Mouse (Mus musculus) spleen, postnatal 10 days (tissue): ENCODE results near the gene Cdkn1b.

Experiments
- DNase-seq, 2 experiments: peaks; one replicate each; pipeline ENCODE4 v3.0.0; 2021 to 2022; ENCODE audit warnings: low spot score in 2 of 2

Cdkn1b gene

DNA sequence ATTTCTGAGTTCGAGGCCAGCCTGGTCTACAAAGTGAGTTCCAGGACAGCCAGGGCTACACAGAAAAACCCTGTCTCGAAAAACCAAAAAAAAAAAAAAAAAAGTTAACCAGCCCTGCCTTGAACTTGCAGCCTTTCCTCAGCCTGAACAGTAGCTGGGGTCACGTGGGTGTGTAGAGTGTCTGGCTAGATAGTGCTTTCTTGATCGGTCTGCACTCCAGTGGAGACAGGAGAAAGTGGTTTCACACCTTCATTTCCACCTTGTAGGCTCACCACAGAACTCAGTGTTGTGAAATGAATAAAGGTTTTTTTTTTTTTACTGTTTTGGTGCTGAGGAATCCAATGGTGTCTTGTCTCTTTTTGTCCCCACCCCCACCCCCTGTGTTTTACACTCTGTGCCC lies 16.8 kb upstream of the Cdkn1b start:
- DNase-seq: no peak

DNA sequence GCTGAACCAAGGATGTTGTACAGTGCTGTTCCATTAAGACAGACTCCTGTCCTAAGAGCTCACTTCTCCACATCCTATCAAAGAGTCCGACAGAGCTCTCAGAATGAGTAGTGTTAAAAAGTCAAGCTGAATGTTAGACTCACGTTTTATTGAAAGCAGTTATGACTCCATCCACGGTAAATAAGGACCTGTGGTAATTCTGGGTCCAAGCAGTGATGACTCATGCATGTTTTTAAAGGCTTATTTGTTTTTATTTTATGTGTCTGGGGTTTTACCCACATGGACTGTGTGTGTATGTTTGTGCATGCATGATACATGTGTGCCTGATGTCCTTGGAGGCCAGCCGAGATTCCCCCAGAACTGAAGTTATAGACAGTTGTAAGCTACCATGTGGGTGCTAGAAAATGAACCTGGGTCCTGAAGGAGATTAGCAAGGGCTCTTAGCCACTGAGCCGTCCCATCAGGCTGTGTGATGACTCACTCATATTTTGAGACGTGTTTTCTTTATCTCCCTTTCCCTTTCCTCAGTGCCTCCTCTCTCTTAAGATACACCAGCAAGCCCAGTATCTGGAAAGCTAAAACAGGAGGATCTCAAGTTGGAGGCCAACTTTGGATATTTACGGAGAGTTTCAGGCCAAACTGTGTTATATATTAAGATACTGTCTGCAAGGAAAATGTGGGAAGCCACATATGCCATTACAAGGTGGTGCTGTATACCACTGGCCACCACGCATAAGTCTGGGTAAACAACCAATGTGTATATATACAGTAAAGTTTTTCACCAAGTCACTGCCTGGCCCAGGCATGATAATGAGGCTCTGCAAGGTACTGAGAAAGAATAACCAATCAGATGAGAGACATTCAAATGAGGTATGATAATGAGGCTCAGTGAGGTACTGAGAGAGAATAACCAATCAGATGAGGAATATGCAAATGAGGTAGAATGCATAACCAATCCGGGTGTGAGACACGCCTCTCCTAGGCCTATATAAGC lies 16.0 kb upstream of the Cdkn1b start:
- DNase-seq: no peak

DNA sequence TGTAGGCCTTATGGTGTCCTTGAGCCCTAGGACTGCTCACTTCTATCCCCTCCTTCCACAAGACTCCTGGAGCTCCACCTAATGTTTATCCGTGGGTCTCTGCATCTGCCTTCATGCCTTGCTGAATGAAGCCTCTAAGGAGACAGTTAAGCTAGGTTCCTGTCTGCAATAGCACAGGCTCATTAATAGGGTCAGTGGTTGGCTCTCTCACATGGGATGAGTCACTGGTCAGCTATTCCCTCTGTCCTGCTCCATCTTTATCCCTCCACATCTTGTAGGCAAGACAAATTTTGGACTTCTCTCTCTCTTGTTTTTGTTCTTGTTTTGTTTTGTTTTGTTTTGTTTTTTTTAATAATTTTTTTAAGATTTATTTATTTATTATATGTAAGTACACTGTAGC lies 14.4 kb upstream of the Cdkn1b start:
- DNase-seq: no peak

DNA sequence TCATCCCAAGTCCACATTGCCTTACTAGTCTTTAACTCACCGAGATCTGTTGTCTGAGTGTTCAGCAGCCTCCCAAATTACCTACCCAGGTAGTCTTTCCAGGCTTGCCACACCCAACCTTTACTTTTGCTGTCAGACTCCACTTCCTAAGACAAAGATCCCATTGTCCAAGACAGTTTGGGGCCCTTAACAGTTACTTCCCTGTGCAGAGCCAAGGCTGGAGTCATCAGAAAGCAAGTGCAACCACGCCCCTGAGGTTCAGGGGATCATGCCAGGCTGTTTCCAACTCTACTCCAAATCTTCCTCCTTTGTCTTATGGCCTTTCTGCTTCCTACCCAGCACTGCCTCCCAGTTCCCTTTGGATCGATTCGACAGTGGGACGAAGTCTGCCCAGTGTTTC lies 5.7 kb upstream of the Cdkn1b start:
- no peak for DNase-seq

GRCm38 (mm10) chr6:134916641-134917040 lies 3.6 kb upstream of the Cdkn1b start:
- peak; percentile 46 to 51 for DNase-seq

- DNase-seq: peak; percentile 44 to 58
These were observed 3.1 kb upstream of the Cdkn1b start for GRCm38 (mm10) chr6:134917087-134917486.

- no peak for DNase-seq
These were observed 1.4 kb upstream of the Cdkn1b start for GRCm38 (mm10) chr6:134918769-134919168.

GRCm38 (mm10) chr6:134919511-134920189 lies 551 bp upstream of the Cdkn1b start:
- DNase-seq: no peak

- DNase-seq: peak; percentile 69 to 75
These were observed 953 bp downstream of the Cdkn1b start for GRCm38 (mm10) chr6:134921014-134921694.

DNA sequence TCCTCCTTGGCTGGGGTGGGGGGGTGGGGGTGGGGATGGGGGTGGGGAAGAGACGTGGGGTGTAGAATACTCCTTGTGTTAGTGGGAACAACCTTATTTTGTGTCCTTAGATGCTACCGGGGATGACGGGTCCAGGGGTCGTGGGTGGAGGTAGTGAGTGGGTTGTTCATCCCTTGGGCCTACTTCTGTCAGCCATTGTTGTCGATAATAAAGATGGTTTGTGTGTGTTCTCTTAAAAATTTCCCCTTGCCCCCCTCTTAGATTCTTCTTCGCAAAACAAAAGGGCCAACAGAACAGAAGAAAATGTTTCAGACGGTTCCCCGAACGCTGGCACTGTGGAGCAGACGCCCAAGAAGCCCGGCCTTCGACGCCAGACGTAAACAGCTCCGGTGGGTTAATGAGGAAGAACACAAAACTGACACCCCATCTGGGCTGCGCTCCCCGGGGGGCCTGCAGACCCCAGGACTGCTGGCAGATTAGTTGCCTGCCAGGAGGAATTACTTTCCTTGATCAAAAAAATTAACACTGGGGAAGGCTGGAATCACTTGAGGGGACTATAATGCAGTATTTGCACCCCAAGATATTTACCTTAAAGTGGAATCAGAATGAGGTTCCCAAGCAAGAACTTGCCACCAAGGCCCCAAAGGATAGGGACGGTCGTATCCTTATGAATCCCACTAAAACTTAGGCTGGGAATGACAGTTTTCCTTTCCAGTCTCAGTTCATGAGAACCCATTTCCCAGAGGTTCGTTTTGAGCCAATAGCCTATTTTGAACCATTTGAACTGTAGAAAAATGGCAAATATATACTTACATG lies 1.7 kb downstream of the Cdkn1b start:
- peak; percentile 62 to 63 for DNase-seq

- DNase-seq: no peak
These were observed 2.5 kb downstream of the Cdkn1b start for GRCm38 (mm10) chr6:134922511-134923195.

DNA sequence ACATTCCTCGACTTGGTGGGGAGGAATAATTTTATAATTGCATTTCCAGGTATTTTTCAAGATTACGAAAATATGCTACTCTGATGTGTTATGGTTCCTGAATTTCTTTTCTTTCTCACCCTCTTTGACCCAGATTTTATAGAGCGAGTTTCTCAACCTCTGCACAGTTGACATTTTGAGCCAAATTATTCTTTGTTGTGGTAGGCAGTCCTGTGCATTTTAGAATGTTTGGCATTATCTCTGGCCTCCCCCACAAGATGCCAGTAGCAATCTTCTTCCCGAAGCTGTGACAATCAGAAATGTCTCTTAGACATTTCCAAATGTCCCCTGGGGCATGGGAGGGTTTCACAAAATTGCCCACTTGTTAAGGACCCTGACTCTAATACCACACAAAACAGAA lies 3.5 kb downstream of the Cdkn1b start:
- no peak for DNase-seq

GRCm38 (mm10) chr6:134924262-134924661 lies 4.1 kb downstream of the Cdkn1b start:
- DNase-seq: no peak

DNA sequence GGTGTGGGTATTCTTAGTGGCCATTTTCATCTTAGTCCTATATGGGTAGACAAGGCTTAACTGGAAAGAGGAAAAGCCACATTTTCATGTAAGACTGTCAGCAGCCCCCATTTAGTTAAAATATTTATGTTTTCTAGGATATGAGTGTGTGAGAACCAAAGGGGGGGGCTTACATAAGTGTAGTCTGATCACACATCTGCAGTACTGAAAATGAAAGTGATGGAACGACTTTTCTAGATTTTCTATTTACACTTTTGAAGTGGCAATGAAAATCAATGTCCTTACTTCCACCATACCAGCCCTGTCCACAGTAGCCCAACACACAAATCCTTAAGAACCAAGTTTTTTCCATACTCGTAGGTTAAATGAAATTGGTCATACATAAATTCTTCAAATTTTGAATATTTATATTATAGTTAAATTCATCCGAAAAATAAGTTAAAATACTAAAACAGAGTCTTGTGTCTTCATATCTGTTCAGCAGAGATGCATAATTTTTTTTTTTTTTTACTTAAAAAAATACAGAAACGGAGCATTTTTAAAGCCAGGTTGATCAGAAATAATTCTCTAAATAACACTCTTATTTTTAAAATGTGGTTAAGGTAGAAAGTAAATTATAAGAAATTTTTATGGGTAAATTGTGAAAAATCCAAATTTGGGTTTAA lies 5.6 kb downstream of the Cdkn1b start:
- no peak for DNase-seq

DNA sequence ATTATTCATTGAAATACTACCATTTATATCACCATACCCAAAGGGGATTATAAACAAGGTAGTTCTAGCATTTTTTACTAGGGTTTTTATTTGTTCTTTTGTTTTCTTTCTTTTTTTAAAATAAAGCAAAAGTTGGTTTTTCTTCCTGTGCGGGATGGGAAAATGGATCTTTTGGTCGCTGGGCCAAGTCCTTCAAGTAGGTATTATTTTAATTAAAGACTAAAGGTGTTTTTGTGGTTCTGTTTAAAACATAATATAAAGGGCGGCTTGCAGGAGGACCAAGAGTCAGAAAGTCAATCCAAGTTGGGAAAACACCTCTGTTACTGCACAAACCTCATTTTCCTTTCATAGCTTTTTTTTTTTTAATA lies 6.1 kb downstream of the Cdkn1b start:
- no peak for DNase-seq

DNA sequence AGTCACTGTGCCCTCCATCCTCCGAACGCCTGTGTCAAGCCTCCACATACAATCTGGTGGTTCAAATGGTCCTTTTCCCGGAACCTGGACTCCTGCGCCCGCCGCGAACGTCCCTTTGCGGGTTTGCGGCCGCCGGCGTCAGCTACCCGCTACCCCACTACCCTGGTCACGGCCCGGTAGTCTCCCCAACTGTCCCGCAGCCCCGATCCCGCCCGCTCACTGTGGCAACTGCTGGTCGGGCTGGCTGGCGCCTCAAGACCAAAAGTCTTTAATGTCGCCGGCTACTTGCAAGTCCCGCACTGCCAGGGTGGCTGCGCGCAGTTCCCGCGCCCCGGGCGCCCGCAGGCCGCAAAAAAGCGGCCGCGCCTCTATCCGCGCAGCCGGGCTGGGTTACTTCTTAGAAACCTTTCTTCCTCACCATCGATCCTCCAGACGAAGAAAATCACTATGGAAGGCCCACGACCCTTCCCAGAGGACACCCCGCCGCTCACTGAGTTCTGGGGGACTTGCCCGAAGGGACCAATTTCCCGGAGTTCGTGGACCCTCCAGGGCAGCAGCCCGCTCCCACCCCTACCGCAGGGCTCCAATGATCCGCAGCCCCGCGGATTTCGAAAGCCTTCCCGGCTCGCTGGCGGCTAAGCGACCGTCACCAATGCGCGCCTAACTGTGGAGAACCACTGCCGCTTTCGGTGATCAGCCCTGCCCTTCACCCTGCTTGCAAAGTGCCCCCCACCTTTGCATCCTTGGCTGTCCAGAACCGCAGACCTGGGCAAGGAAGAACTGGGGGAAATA lies 6.8 kb downstream of the Cdkn1b start:
- peak; percentile 77 to 85 for DNase-seq

DNA sequence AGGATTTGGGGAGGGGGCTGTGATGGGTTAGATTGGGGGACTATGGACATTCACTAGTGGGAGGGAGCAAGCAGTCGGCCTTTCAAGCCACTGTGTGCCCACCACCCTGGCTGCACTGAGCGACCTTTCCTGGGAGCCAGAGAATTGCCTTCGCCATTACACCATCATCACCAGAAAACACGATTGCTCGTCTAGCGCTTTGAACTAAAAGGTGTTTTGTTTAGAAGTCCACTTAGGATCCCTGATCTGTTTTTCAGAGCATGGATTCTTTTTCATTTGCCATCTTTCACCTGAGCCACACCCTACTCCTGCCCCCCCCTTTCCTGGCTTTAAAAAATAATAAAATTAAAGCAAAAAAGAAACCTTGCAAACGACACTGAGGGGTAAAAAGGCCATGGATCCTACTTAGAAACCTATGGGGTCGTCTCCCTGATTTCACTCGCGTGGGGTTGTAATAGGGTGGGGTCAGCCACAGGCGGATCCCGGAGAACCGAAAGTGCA lies 7.4 kb downstream of the Cdkn1b start:
- DNase-seq: no peak

- DNase-seq: peak; percentile 81 to 88
These were observed 8.1 kb downstream of the Cdkn1b start for GRCm38 (mm10) chr6:134928096-134928888.
